Mouse (Mus musculus) CD8-positive naive resting alpha-beta T cell, adult 2 months (primary cell): Measurements from ENCODE around the gene Cstf3.

Source experiments
- DNase-seq, 2 experiments: peaks; one replicate each; pipeline ENCODE4 v3.0.0; 2022; ENCODE audit warnings: low read depth in 2 of 2, low spot score in 2 of 2

The Cstf3 gene

GRCm38 (mm10) chr2:104603431-104603830, 13.1 kb downstream of the Cstf3 start:
- DNase-seq, result no peak

- no peak for DNase-seq
Observed at GRCm38 (mm10) chr2:104604718-104605117, 14.4 kb downstream of the Cstf3 start.

GRCm38 (mm10) chr2:104605560-104605959, 15.2 kb downstream of the Cstf3 start:
- DNase-seq, result no peak

- no peak for DNase-seq
Observed at GRCm38 (mm10) chr2:104614786-104615185, 24.5 kb downstream of the Cstf3 start.

GRCm38 (mm10) chr2:104615985-104616711, 25.8 kb downstream of the Cstf3 start:
- no peak for DNase-seq

- no peak for DNase-seq
Observed at GRCm38 (mm10) chr2:104658659-104659058, 68.3 kb downstream of the Cstf3 start.

GRCm38 (mm10) chr2:104663372-104664100, 73.2 kb downstream of the Cstf3 start:
- no peak for DNase-seq

GRCm38 (mm10) chr2:104669122-104669804, 78.9 kb downstream of the Cstf3 start:
- DNase-seq, result no peak

- no peak for DNase-seq
Observed at GRCm38 (mm10) chr2:104671724-104672123, 81.4 kb downstream of the Cstf3 start.

- no peak for DNase-seq
Observed at GRCm38 (mm10) chr2:104677326-104677725, 87.0 kb downstream of the Cstf3 start.

GRCm38 (mm10) chr2:104684771-104685170, 94.4 kb downstream of the Cstf3 start:
- no peak for DNase-seq

- DNase-seq, result peak; percentile 35 to 48
Observed at GRCm38 (mm10) chr2:104685418-104685817, 95.1 kb downstream of the Cstf3 start.

GRCm38 (mm10) chr2:104687261-104687660, 96.9 kb downstream of the Cstf3 start:
- no peak for DNase-seq

- no peak for DNase-seq
Observed at GRCm38 (mm10) chr2:104688321-104688720, 98.0 kb downstream of the Cstf3 start.

- DNase-seq, result no peak
Observed at GRCm38 (mm10) chr2:104688724-104689123, 98.4 kb downstream of the Cstf3 start.

- no peak for DNase-seq
Observed at GRCm38 (mm10) chr2:104690720-104691119, 100.4 kb downstream of the Cstf3 start.

- DNase-seq, result no peak
Observed at GRCm38 (mm10) chr2:104692551-104692950, 102.2 kb downstream of the Cstf3 start.

- no peak for DNase-seq
Observed at GRCm38 (mm10) chr2:104699659-104700058, 109.3 kb downstream of the Cstf3 start.

- DNase-seq, result no peak
Observed at GRCm38 (mm10) chr2:104703158-104703557, 112.8 kb downstream of the Cstf3 start.

- no peak for DNase-seq
Observed at GRCm38 (mm10) chr2:104704355-104704754, 114.0 kb downstream of the Cstf3 start.

- DNase-seq, result no peak
Observed at GRCm38 (mm10) chr2:104709786-104710337, 119.5 kb downstream of the Cstf3 start.
